Mouse (Mus musculus) cortical plate, adult 2 months (tissue): ENCODE data around the gene Prokr1.

ENCODE experiments used
- CTCF ChIP-seq: fragments of 200-500 bp; IDR thresholded peaks from 2 replicates; pipeline ENCODE4 v1.5.1; 2011; ENCODE audit warnings: mild to moderate bottlenecking, control low read depth, low read length; ENCODE audit not compliant: insufficient read depth; ENCODE audit errors: extremely low read depth
- POLR2A ChIP-seq: fragments of 200-500 bp; IDR thresholded peaks from 2 replicates; pipeline ENCODE4 v1.6.1; 2011; ENCODE audit warnings: mild to moderate bottlenecking, low read length, control low read depth; ENCODE audit not compliant: insufficient read depth; ENCODE audit errors: extremely low read depth

GRCm38 (mm10) chr6:87599825-87600224 is 9.3 kb upstream of the Prokr1 start:
- TF ChIP-seq CTCF, result no peak
- no peak for TF ChIP-seq POLR2A
